Mouse (Mus musculus) CD4-positive naive resting alpha-beta T cell, adult 76 days (primary cell): ENCODE data around the gene Klra8. TPM values are rescaled to one million over a fixed set of nuclear protein-coding genes. Genes with fewer than 3 reads are reported as not detected.

Source experiments
- total RNA-seq: library from RNA; stranded (reverse); gene quantifications from one replicate; pipeline ENCODE4 v1.2.4, GENCODE M21; 2023

Gene Klra8
- total RNA-seq, result 1.8 TPM

GRCm38 (mm10) chr6:130129798-130130197 is at the start of gene Klra8:
Klra8 (minus strand) TSS chr6:130129898.

DNA sequence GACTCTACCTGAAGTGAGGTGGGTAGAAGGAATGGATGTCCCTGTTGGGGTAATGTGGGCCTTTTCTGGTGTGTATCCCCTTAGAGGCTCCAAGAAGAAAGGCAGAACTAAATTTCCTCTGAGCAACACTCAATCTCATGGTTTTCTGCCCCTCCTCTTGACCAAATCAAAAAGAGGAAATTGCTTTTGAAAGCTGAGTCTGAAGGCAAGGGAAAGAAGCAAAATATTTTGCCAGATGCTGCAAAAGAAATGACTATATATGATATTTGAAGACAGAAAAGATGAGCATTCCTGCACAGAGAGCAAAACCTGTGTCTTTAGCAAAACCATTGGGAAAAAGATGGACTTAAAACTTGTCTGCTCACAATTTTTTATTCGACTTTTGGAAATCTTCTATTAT is 62.5 kb downstream of the Klra8 start, which contains the start of gene Klra4:
Klra4 (minus strand) TSS at position 101 of the 400 bp plus-strand sequence.

Other genes with a start within 250 kb of the Klra8 start
- gene Klra5, start 212.2 kb downstream of the Klra8 start, total RNA-seq, result not detected
- gene Klra6, start 102.9 kb downstream of the Klra8 start, total RNA-seq, result not detected
- gene Klra4, start 62.6 kb downstream of the Klra8 start, total RNA-seq, result 1.8 TPM
- gene Klra9, start 63.2 kb upstream of the Klra8 start, total RNA-seq, result not detected
- gene Klra7, start 103.4 kb upstream of the Klra8 start, total RNA-seq, result not detected
- not detected for gene Klra10, start 152.0 kb upstream of the Klra8 start, total RNA-seq
- gene Klra3, start 207.7 kb upstream of the Klra8 start, total RNA-seq, result not detected